Mouse (Mus musculus) megakaryocyte, embryonic 14.5 days (primary cell): ENCODE data around the gene Eif2ak1. TPM values are rescaled to one million over a fixed set of nuclear protein-coding genes. Genes with fewer than 3 reads are reported as not detected.
"Not testable (repeated sequence)": the region's sequence is repeated elsewhere in the genome, so short reads cannot be mapped to it uniquely, and the experiment has no call there.

Source experiments
- H3K27me3 ChIP-seq: replicated peaks from 2 replicates; pipeline ENCODE3; 2012; ENCODE audit warnings: inconsistent platforms
- H3K36me3 ChIP-seq: replicated peaks from 2 replicates; pipeline ENCODE3; 2012; ENCODE audit warnings: low read length, inconsistent platforms, mixed read lengths
- H3K4me1 ChIP-seq: 2 replicates; pipeline ENCODE4 v1.6.1; 2012; ENCODE audit warnings: inconsistent platforms
- H3K4me3 ChIP-seq: replicated peaks from 2 replicates; pipeline ENCODE3; 2012; ENCODE audit warnings: moderate library complexity, mild to moderate bottlenecking, inconsistent platforms
- H3K9me3 ChIP-seq: 2 replicates; pipeline ENCODE4 v1.6.1; 2012; ENCODE audit warnings: inconsistent platforms
- FLI1 ChIP-seq: IDR thresholded peaks from 2 replicates; pipeline ENCODE4 v1.6.1; 2012; ENCODE audit warnings: low read length, inconsistent platforms, mixed read lengths
- GATA1 ChIP-seq: IDR thresholded peaks from 3 replicates; pipeline ENCODE4 v1.6.1; 2012; ENCODE audit warnings: mixed read lengths, low read length, inconsistent platforms, borderline replicate concordance
- polyA plus RNA-seq: library from polyadenylated mRNA; stranded (reverse); fragments of >175 nt; gene quantifications from 2 replicates; pipeline ENCODE4 v1.2.3, GENCODE M21; 2012; ENCODE audit warnings: low replicate concordance; ENCODE audit not compliant: insufficient read depth

Gene Eif2ak1
- polyA plus RNA-seq = 12.5 and 17.8 TPM in 2 replicates

- Histone ChIP-seq H3K9me3 (no peaks in the 10 kb centered on the region), H3K4me3 (peak within 1 kb of the TSS; percentile 100), H3K27me3 (peaks cover 4% of the 10 kb centered on the region), H3K4me1 (peaks cover 23% of the 10 kb centered on the region), H3K36me3 (peaks cover 8% of the 10 kb centered on the region)
- TF ChIP-seq FLI1 = peak; percentile 79; the same call in 1 of the 2 replicates
- no peak for TF ChIP-seq GATA1
Observed at GRCm38 (mm10) chr5:143817116-143817930, at the start of gene Eif2ak1. Eif2ak1 (plus strand) TSS chr5:143817788.

GRCm38 (mm10) chr5:143781951-143782350 lies 35.6 kb upstream of the Eif2ak1 start:
- H3K4me3 ChIP-seq = no peak overlapping the region
- H3K4me1 ChIP-seq = no peaks in the 10 kb centered on the region
- no peaks in the 10 kb centered on the region for H3K36me3 ChIP-seq
- peaks cover 18% of the 10 kb centered on the region for H3K27me3 ChIP-seq
- peaks cover 3% of the 10 kb centered on the region; the same call in 1 of the 2 replicates for H3K9me3 ChIP-seq
- TF ChIP-seq FLI1 = no peak

GRCm38 (mm10) chr5:143785391-143785790 lies 32.2 kb upstream of the Eif2ak1 start:
- H3K27me3 ChIP-seq = peaks cover 18% of the 10 kb centered on the region
- no peaks in the 10 kb centered on the region for H3K4me1 ChIP-seq
- no peaks in the 10 kb centered on the region for H3K36me3 ChIP-seq
- TF ChIP-seq FLI1 = no peak
- no peak for TF ChIP-seq GATA1
- no peak overlapping the region for H3K4me3 ChIP-seq
- peaks cover 3% of the 10 kb centered on the region; the same call in 1 of the 2 replicates for H3K9me3 ChIP-seq

- H3K4me1 ChIP-seq, H3K36me3 ChIP-seq, H3K9me3 ChIP-seq, H3K4me3 ChIP-seq, H3K27me3 ChIP-seq: not testable (repeated sequence)
Observed at GRCm38 (mm10) chr5:143801216-143801615, 16.4 kb upstream of the Eif2ak1 start.

GRCm38 (mm10) chr5:143804056-143804765 lies 13.4 kb upstream of the Eif2ak1 start:
- Histone ChIP-seq H3K27me3 (peaks cover 5% of the 10 kb centered on the region), H3K4me1 (no peaks in the 10 kb centered on the region), H3K9me3 (peaks cover 7% of the 10 kb centered on the region), H3K4me3 (no peak overlapping the region), H3K36me3 (no peaks in the 10 kb centered on the region)
- TF ChIP-seq GATA1 = no peak
- no peak for TF ChIP-seq FLI1

GRCm38 (mm10) chr5:143807268-143807667 lies 10.3 kb upstream of the Eif2ak1 start:
- peaks cover 6% of the 10 kb centered on the region for H3K27me3 ChIP-seq
- no peaks in the 10 kb centered on the region for H3K36me3 ChIP-seq
- H3K4me3 ChIP-seq = no peak overlapping the region
- peaks cover 8% of the 10 kb centered on the region for H3K9me3 ChIP-seq
- H3K4me1 ChIP-seq = no peaks in the 10 kb centered on the region
- TF ChIP-seq GATA1 (no peak), FLI1 (no peak)

GRCm38 (mm10) chr5:143809421-143810090 lies 8.0 kb upstream of the Eif2ak1 start:
- Histone ChIP-seq H3K27me3 (peaks cover 8% of the 10 kb centered on the region), H3K36me3 (no peaks in the 10 kb centered on the region), H3K9me3 (peaks cover 7% of the 10 kb centered on the region), H3K4me1 (no peaks in the 10 kb centered on the region), H3K4me3 (no peak overlapping the region)
- TF ChIP-seq GATA1 = no peak
- no peak for TF ChIP-seq FLI1

- Histone ChIP-seq H3K4me3 (no peak overlapping the region), H3K27me3 (peaks cover 9% of the 10 kb centered on the region), H3K4me1 (no peaks in the 10 kb centered on the region), H3K36me3 (no peaks in the 10 kb centered on the region), H3K9me3 (peaks cover 7% of the 10 kb centered on the region)
- TF ChIP-seq GATA1 (no peak), FLI1 (no peak)
Observed at GRCm38 (mm10) chr5:143811653-143812052, 5.9 kb upstream of the Eif2ak1 start.

GRCm38 (mm10) chr5:143814626-143815025 lies 3.0 kb upstream of the Eif2ak1 start:
- no peak overlapping the region for H3K4me3 ChIP-seq
- TF ChIP-seq FLI1 (no peak), GATA1 (no peak)
- peaks cover 7% of the 10 kb centered on the region for H3K9me3 ChIP-seq
- peaks cover 13% of the 10 kb centered on the region for H3K4me1 ChIP-seq
- H3K27me3 ChIP-seq = peaks cover 7% of the 10 kb centered on the region
- no peaks in the 10 kb centered on the region for H3K36me3 ChIP-seq

GRCm38 (mm10) chr5:143817931-143818311 lies 333 bp downstream of the Eif2ak1 start:
- Histone ChIP-seq H3K4me1 (peaks cover 23% of the 10 kb centered on the region), H3K4me3 (peak overlapping the region; percentile 100)

More at GRCm38 (mm10) chr5:143817931-143818311, 333 bp downstream of the Eif2ak1 start:
- Histone ChIP-seq H3K9me3 (no peaks in the 10 kb centered on the region), H3K36me3 (peaks cover 8% of the 10 kb centered on the region), H3K27me3 (peaks cover 2% of the 10 kb centered on the region)
- TF ChIP-seq FLI1 (no peak), GATA1 (no peak)
